Mouse (Mus musculus): ENCODE measurements at regions not wholly inside any gene's neighbourhood (a gene's known extent, or its start where the extent isn't known, plus 50 kb on each side); places are given as distances from the start of the nearest gene placed in this dataset.
"Not testable (repeated sequence)": the region's sequence is repeated elsewhere in the genome, so short reads cannot be mapped to it uniquely, and the experiment has no call there.

DNA sequence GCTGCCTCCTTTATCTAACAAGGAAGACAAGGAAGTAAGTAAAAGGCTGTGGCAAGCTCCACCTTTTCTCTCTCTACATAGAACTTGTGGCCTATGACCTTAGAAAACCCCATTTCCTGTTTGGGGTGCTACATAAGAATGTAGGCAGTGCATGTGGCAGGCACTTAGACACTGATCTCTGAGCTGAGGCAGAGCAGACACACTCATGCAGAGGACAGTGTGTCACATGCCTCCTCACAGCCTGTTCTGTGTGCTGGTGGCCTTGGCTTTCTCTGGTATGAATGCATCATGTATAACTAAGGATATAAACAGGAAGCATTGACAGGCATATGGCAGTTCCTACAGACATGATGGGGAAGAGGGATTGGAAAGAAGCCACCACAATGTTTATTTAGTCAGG is 678.5 kb upstream of the Olfr1507 start:
- not testable (repeated sequence) for ATAC-seq (ENCODE audit: low FRiP score, low read depth); H3K4me1 ChIP-seq; H3K4me3 ChIP-seq; H3K36me3 ChIP-seq; H3K27me3 ChIP-seq; H3K4me2 ChIP-seq (replicated peaks); H3K9ac ChIP-seq; H3K27ac ChIP-seq; H3K9me3 ChIP-seq

- H3K4me1 ChIP-seq; H3K4me3 ChIP-seq; H3K27ac ChIP-seq; H3K36me3 ChIP-seq; ATAC-seq (ENCODE audit: low FRiP score, low read depth); H3K9me3 ChIP-seq; H3K9ac ChIP-seq; H3K27me3 ChIP-seq; H3K4me2 ChIP-seq (replicated peaks): not testable (repeated sequence)
- no CpG with 5 or more reads among the region's 2 CpGs for WGBS
Measured at GRCm38 (mm10) chr14:53166327-53166726, 670.8 kb upstream of the Olfr1507 start.

GRCm38 (mm10) chr14:53159012-53159411 is 663.5 kb upstream of the Olfr1507 start:
- ATAC-seq (ENCODE audit: low FRiP score, low read depth); H3K4me3 ChIP-seq: not testable (repeated sequence)
- no CpG with 5 or more reads among the region's 2 CpGs for WGBS

GRCm38 (mm10) chr14:53134783-53135182 is 639.2 kb upstream of the Olfr1507 start:
- ATAC-seq (ENCODE audit: low FRiP score, low read depth); H3K27ac ChIP-seq; H3K9me3 ChIP-seq; H3K36me3 ChIP-seq; H3K4me1 ChIP-seq; H3K9ac ChIP-seq; H3K4me3 ChIP-seq; H3K27me3 ChIP-seq; H3K4me2 ChIP-seq (replicated peaks): not testable (repeated sequence)

More at GRCm38 (mm10) chr14:53159012-53159411, 663.5 kb upstream of the Olfr1507 start:
- H3K9ac ChIP-seq; H3K4me1 ChIP-seq; H3K4me2 ChIP-seq (replicated peaks); H3K36me3 ChIP-seq; H3K27ac ChIP-seq; H3K9me3 ChIP-seq; H3K27me3 ChIP-seq: not testable (repeated sequence)

GRCm38 (mm10) chr14:53132390-53132789 is 636.8 kb upstream of the Olfr1507 start:
- not testable (repeated sequence) for ATAC-seq (ENCODE audit: low FRiP score, low read depth); H3K4me3 ChIP-seq; H3K9me3 ChIP-seq; H3K27me3 ChIP-seq; H3K36me3 ChIP-seq; H3K9ac ChIP-seq; H3K27ac ChIP-seq; H3K4me1 ChIP-seq; H3K4me2 ChIP-seq (replicated peaks)
- 26% methylated on average over 6 of the region's 6 CpGs for WGBS

- not testable (repeated sequence) for H3K27me3 ChIP-seq; H3K9me3 ChIP-seq; ATAC-seq (ENCODE audit: low FRiP score, low read depth); H3K9ac ChIP-seq; H3K27ac ChIP-seq; H3K4me1 ChIP-seq; H3K36me3 ChIP-seq; H3K4me3 ChIP-seq; H3K4me2 ChIP-seq (replicated peaks)
- WGBS = 20% methylated on average over 2 of the region's 3 CpGs
Measured at GRCm38 (mm10) chr14:53121704-53122103, 626.2 kb upstream of the Olfr1507 start.

DNA sequence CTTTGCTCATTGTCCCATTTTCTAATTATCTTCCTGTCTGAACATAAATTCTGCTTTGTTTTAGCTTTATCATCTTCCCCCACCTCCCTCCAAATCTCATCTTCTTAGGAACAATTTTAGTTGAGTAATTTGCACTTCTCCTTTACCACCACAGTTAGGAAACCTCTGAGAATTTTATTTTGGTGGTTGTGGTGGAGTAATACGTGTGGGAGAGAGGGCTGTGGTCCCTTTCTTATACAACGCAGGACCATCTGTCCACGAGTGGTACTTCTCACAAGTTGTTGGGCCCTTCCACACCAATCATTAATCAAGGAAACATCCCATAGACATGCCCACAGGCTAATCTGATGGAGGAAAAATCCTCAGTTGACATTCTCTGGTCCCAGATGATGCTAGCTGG is 614.2 kb upstream of the Olfr1507 start:
- WGBS = 84% methylated on average over 3 of the region's 3 CpGs
- not testable (repeated sequence) for H3K4me3 ChIP-seq; H3K9me3 ChIP-seq; H3K9ac ChIP-seq; H3K4me1 ChIP-seq; H3K27me3 ChIP-seq; ATAC-seq (ENCODE audit: low FRiP score, low read depth); H3K4me2 ChIP-seq (replicated peaks); H3K27ac ChIP-seq; H3K36me3 ChIP-seq

DNA sequence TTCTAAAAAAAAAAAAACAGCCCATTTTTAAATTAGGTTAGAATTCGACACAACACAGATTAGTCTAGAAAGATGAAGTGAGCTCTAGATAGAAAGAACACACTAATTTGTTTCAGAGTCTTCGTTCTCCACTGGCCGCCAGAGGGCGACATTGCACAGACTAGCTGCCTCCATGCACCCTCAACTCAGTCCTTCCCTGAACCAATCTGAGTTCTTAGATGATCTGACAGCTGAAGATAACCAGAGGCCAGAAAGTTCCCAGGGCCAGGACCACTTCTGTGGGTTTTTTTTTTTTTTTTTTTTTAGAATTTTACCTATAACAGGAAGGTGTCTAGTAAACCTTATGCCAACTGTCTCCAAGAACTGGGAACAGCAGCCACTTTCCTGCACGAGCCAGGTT is 605.8 kb upstream of the Olfr1507 start:
- H3K4me3 ChIP-seq; H3K9ac ChIP-seq; H3K4me1 ChIP-seq; H3K4me2 ChIP-seq (replicated peaks); ATAC-seq (ENCODE audit: low FRiP score, low read depth); H3K27ac ChIP-seq; H3K9me3 ChIP-seq; H3K36me3 ChIP-seq; H3K27me3 ChIP-seq: not testable (repeated sequence)
- WGBS = 35% methylated on average over 5 of the region's 5 CpGs

DNA sequence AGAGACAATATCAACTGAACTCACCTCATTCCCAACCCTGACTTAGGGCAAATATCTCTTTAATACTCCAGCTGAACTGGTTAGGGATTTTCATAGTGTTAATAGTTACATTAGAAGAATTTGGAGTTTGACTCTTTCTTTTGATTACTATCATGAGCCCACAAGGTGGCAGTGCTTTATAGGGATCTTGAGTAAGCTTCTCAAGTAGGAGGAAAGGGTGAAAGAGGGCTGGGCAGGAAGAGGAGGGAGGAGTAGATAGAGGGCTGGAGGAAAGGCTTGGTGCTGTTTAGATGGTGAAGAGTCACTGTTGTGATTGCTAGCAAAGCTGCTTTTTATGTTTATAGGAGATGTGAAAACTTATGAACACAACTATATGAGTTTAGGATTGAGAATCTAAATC is 595.4 kb upstream of the Olfr1507 start:
- not testable (repeated sequence) for H3K9ac ChIP-seq; H3K36me3 ChIP-seq; H3K27ac ChIP-seq; H3K27me3 ChIP-seq; ATAC-seq (ENCODE audit: low FRiP score, low read depth); H3K9me3 ChIP-seq; H3K4me2 ChIP-seq (replicated peaks); H3K4me3 ChIP-seq; H3K4me1 ChIP-seq

GRCm38 (mm10) chr14:53081853-53082252 is 586.3 kb upstream of the Olfr1507 start:
- H3K4me1 ChIP-seq; H3K27me3 ChIP-seq; ATAC-seq (ENCODE audit: low FRiP score, low read depth); H3K9me3 ChIP-seq; H3K4me2 ChIP-seq (replicated peaks); H3K27ac ChIP-seq; H3K9ac ChIP-seq; H3K36me3 ChIP-seq; H3K4me3 ChIP-seq: not testable (repeated sequence)
- 69% methylated on average over 4 of the region's 4 CpGs for WGBS

DNA sequence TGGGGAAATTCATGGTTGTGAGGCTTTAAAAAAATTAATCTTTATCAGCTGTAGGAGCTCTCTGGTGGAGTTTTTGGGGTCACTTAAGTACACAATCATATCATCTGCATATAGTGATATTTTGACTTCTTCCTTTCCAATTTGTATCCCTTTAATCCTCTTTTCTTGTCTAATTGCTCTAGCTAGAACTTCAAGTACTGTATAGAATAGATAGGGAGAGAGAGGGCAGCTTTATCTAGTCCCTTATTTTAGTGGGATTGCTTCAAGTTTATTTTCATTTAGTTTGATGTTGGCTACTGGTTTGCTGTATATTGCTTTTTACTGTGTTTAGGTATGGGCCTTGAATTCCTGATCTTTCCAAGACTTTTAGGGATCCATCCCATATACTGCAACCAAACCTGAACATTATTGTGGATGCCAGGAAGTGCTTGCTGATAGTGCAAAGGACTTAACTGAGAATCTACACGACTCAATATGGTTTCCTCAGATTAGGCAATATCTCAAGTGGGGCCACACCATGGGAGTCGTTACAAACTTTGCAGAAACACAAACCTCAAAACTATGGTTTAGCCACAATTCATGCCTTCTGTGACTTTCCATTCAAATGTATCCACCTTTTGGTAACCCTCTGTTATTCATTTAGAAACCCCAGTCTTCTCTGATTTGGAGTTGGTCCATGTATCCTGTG is 585.6 kb upstream of the Olfr1507 start:
- H3K4me1 ChIP-seq; H3K4me3 ChIP-seq; ATAC-seq (ENCODE audit: low FRiP score, low read depth); H3K9me3 ChIP-seq; H3K4me2 ChIP-seq (replicated peaks); H3K27ac ChIP-seq; H3K27me3 ChIP-seq; H3K36me3 ChIP-seq; H3K9ac ChIP-seq: not testable (repeated sequence)
- WGBS = 60% methylated on average over 1 of the region's 2 CpGs

DNA sequence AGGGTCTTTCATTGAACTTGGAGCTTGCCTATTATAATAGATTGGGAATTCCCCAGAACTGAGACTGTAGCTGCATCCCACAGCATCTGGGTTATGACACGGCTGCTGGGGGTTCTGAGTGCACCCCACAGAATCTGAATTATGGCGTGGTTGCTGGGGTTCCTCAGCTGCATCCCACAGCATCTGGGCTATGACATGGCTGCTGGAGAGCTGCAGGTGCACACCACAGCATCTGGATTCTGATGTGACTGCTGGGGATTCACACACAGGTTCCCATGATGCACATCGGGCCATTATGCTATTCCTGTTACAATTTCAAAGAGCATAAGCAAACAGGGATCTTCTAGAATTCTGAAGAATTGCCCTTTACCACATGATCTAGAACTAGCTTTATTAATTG is 585.0 kb upstream of the Olfr1507 start:
- 80% methylated on average over 3 of the region's 3 CpGs for WGBS
- H3K4me1 ChIP-seq; H3K4me3 ChIP-seq; H3K9ac ChIP-seq; H3K4me2 ChIP-seq (replicated peaks); H3K27ac ChIP-seq; H3K9me3 ChIP-seq; ATAC-seq (ENCODE audit: low FRiP score, low read depth); H3K27me3 ChIP-seq; H3K36me3 ChIP-seq: not testable (repeated sequence)

- H3K36me3 ChIP-seq; H3K4me3 ChIP-seq; ATAC-seq (ENCODE audit: low FRiP score, low read depth); H3K4me1 ChIP-seq; H3K4me2 ChIP-seq (replicated peaks); H3K27ac ChIP-seq; H3K9me3 ChIP-seq; H3K27me3 ChIP-seq; H3K9ac ChIP-seq: not testable (repeated sequence)
- WGBS = 89% methylated on average over 2 of the region's 2 CpGs
Measured at GRCm38 (mm10) chr14:53075937-53076336, 580.4 kb upstream of the Olfr1507 start.

All from limb, embryonic 13.5 days (tissue).